Mouse (Mus musculus): ENCODE data around the gene Foxo4.

DNA sequence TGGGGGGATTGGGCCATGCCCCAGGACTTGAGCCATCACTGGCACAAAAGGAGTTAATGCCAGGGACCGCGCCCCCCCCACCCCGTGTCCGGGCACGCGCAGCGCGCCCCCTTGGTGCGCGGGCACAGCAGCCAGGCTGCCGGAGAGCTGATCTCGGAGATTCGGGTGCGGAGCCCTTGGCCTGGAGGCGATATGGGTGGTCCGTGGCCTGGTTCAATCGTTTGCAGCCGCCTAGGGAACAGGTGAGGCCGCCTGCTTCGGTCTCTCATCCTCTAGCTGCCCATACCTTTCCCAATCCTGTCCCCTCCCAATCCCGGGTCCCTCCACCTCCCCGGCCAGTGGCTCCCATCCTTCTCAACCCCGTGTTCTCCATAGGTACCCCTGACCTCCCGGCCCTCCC, 44.7 kb downstream of the Foxo4 start, which contains the start of gene Nlgn3:
- no peak for TF ChIP-seq ELF1 (IDR thresholded peaks at IDR 0.05; ENCODE audit: low read depth, low read length)
- no peak for TF ChIP-seq USF1 (IDR thresholded peaks at IDR 0.05; ENCODE audit: low read depth, low read length)
- no peak for TF ChIP-seq TAL1 (IDR thresholded peaks at IDR 0.05; ENCODE audit: low read length)
- TF ChIP-seq BHLHE40 (IDR thresholded peaks at IDR 0.05; ENCODE audit: borderline replicate concordance, low read depth, low read length), result no peak
- TF ChIP-seq POLR2A (IDR thresholded peaks at IDR 0.05; ENCODE audit: control insufficient read depth in 1 of 2, insufficient read depth in 1 of 2, low read depth in 1 of 2, low read length in 2 of 2, poor library complexity in 1 of 2), result no peak
- TF ChIP-seq NELFE (IDR thresholded peaks at IDR 0.05; ENCODE audit: low read depth, low read length), result no peak
- TF ChIP-seq POLR2AphosphoS2 (IDR thresholded peaks at IDR 0.05; ENCODE audit: low read length), result no peak
- no peak for TF ChIP-seq CTCF (IDR thresholded peaks at IDR 0.05 in 2 of 3, conservative IDR thresholded peaks at IDR 0.05 in 1 of 3; ENCODE audit: control insufficient read depth in 1 of 3, insufficient read depth in 1 of 3, low read depth in 2 of 3, low read length in 3 of 3, poor library complexity in 1 of 3, severe bottlenecking in 1 of 3)
- no peak for TF ChIP-seq JUND (IDR thresholded peaks at IDR 0.05; ENCODE audit: low read depth, low read length)
- TF ChIP-seq CHD2 (IDR thresholded peaks at IDR 0.05; ENCODE audit: low read length), result no peak
- TF ChIP-seq MEF2A (IDR thresholded peaks at IDR 0.05; ENCODE audit: extremely low read depth, insufficient replicate concordance, low read depth, low read length, poor library complexity, severe bottlenecking), result no peak
- no peak for TF ChIP-seq E2F4 (IDR thresholded peaks at IDR 0.05; ENCODE audit: borderline replicate concordance, low read depth, low read length)
